Comparison of ENCODE assay signal across 8 mouse cellular contexts in genomic region chr2:104095741-104096213, GRCm38 (mm10). TPM values are rescaled to one million over a fixed set of nuclear protein-coding genes. Genes with fewer than 3 reads are reported as not detected.
DNase-seq lines count a peak whose midpoint lies in the region; ATAC-seq and TF ChIP-seq lines count a peak whose summit lies in the region.

Cd59a (plus strand) TSS chr2:104095801.

- peak within 1 kb of the TSS; percentile 83 for H3K27ac ChIP-seq in bone marrow, adult 2 months (ENCODE audit: control insufficient read depth, insufficient read depth, low read depth, low read length, poor library complexity)
- peak within 1 kb of the TSS; percentile 55 for H3K27ac ChIP-seq in embryonic facial prominence, embryonic 15.5 days (replicated peaks)
- peak within 1 kb of the TSS; percentile 93 for H3K27ac ChIP-seq in heart, adult 2 months
- peak within 1 kb of the TSS; percentile 72 for H3K27ac ChIP-seq in limb, embryonic 12.5 days
- H3K27ac ChIP-seq in midbrain, embryonic 13.5 days: peak within 1 kb of the TSS; percentile 75
- H3K27ac ChIP-seq in spleen, adult 2 months (ENCODE audit: insufficient read depth, low read length): 0 out of 2 replicates have a peak within 1 kb of the TSS, but pooled peaks have one; percentile 2

- no peaks in the 10 kb centered on the region for H3K36me3 ChIP-seq in embryonic facial prominence, embryonic 15.5 days
- peaks cover 3% of the 10 kb centered on the region for H3K36me3 ChIP-seq in heart, adult 2 months (ENCODE audit: control insufficient read depth, insufficient read depth, low read length)
- no peaks in the 10 kb centered on the region for H3K36me3 ChIP-seq in limb, embryonic 12.5 days
- H3K36me3 ChIP-seq in midbrain, embryonic 13.5 days: no peaks in the 10 kb centered on the region
- H3K36me3 ChIP-seq in spleen, adult 2 months (ENCODE audit: control insufficient read depth, insufficient read depth, low read length): no peaks in the 10 kb centered on the region

- TF ChIP-seq CTCF in bone marrow, adult 2 months (IDR thresholded peaks at IDR 0.05; ENCODE audit: control insufficient read depth, insufficient read depth, low read length): no peak
- no peak for TF ChIP-seq CTCF in heart, adult 2 months (IDR thresholded peaks at IDR 0.05)
- TF ChIP-seq CTCF in spleen, adult 2 months (IDR thresholded peaks at IDR 0.05; ENCODE audit: extremely low read depth, insufficient read depth, insufficient read length, insufficient replicate concordance): no peak

- TF ChIP-seq POLR2A in bone marrow, adult 2 months (IDR thresholded peaks at IDR 0.05; ENCODE audit: borderline replicate concordance, control insufficient read depth, low read depth, low read length): no peak
- peak; percentile 93 for TF ChIP-seq POLR2A in heart, adult 2 months (IDR thresholded peaks at IDR 0.05; ENCODE audit: insufficient read depth, low read depth, low read length)
- TF ChIP-seq POLR2A in spleen, adult 2 months (IDR thresholded peaks at IDR 0.05; ENCODE audit: low read depth, low read length): no peak

- peak; percentile 90 for ATAC-seq in embryonic facial prominence, embryonic 15.5 days (ENCODE audit: insufficient number of reproducible peaks, low FRiP score, low TSS enrichment, low read depth)
- ATAC-seq in limb, embryonic 12.5 days (ENCODE audit: insufficient number of reproducible peaks, insufficient read depth, low FRiP score, low TSS enrichment, low read depth): peak; percentile 86
- ATAC-seq in midbrain, embryonic 13.5 days: peak; percentile 95

- DNase-seq in 416B (ENCODE audit: low read depth): peak; percentile 82
- peak; percentile 88 to 89 for DNase-seq in heart, adult 2 months
- DNase-seq in kidney, adult 8-10 months: peak; percentile 93
- DNase-seq in spleen, adult 2 months (ENCODE audit: low read depth in 1 of 2, low spot score in 2 of 2): peak in 1 of 2 experiments; percentile 22

- peak within 1 kb of the TSS; percentile 47 for H3K9ac ChIP-seq in embryonic facial prominence, embryonic 15.5 days
- H3K9ac ChIP-seq in heart, adult 2 months (ENCODE audit: low read depth, low read length): peak within 1 kb of the TSS; percentile 83
- H3K9ac ChIP-seq in limb, embryonic 12.5 days (replicated peaks): peak within 1 kb of the TSS; percentile 55
- H3K9ac ChIP-seq in midbrain, embryonic 13.5 days (replicated peaks): peak within 1 kb of the TSS; percentile 63

- TF ChIP-seq EP300 in heart, adult 2 months (IDR thresholded peaks at IDR 0.05; ENCODE audit: insufficient read depth, low read depth, low read length): peak; percentile 86

- no peaks in the 10 kb centered on the region for H3K79me2 ChIP-seq in heart, adult 2 months (replicated peaks; ENCODE audit: control insufficient read depth, insufficient read depth, low read length)

- H3K4me1 ChIP-seq in bone marrow, adult 2 months (ENCODE audit: control insufficient read depth, insufficient read depth, low read length): no peaks in the 10 kb centered on the region
- peaks cover 11% of the 10 kb centered on the region for H3K4me1 ChIP-seq in embryonic facial prominence, embryonic 15.5 days
- peaks cover 9% of the 10 kb centered on the region for H3K4me1 ChIP-seq in heart, adult 2 months (ENCODE audit: control insufficient read depth, insufficient read depth, low read length)
- H3K4me1 ChIP-seq in limb, embryonic 12.5 days (replicated peaks): peaks cover 12% of the 10 kb centered on the region
- H3K4me1 ChIP-seq in midbrain, embryonic 13.5 days (replicated peaks): peaks cover 8% of the 10 kb centered on the region
- no peaks in the 10 kb centered on the region for H3K4me1 ChIP-seq in spleen, adult 2 months (ENCODE audit: control insufficient read depth, insufficient read depth, insufficient read length)

- 6% methylated on average over 15 of the region's 15 CpGs for WGBS in bone marrow, adult 2 months
- 5% methylated on average over 15 of the region's 15 CpGs for WGBS in embryonic facial prominence, embryonic 15.5 days
- WGBS in heart, adult 2 months: 2% methylated on average over 15 of the region's 15 CpGs
- 7% methylated on average over 15 of the region's 15 CpGs for WGBS in limb, embryonic 12.5 days
- WGBS in midbrain, embryonic 13.5 days: 6% methylated on average over 15 of the region's 15 CpGs
- WGBS in spleen, adult 2 months: 8% methylated on average over 15 of the region's 15 CpGs

- peak within 1 kb of the TSS; percentile 71 for H3K4me3 ChIP-seq in bone marrow, adult 2 months (replicated peaks; ENCODE audit: control insufficient read depth, low read depth, low read length)
- peak within 1 kb of the TSS; percentile 49 for H3K4me3 ChIP-seq in embryonic facial prominence, embryonic 15.5 days (replicated peaks)
- H3K4me3 ChIP-seq in heart, adult 2 months: peak within 1 kb of the TSS; percentile 66
- peak within 1 kb of the TSS; percentile 48 for H3K4me3 ChIP-seq in limb, embryonic 12.5 days (replicated peaks)
- peak within 1 kb of the TSS; percentile 44 for H3K4me3 ChIP-seq in midbrain, embryonic 13.5 days (replicated peaks)
- H3K4me3 ChIP-seq in spleen, adult 2 months (ENCODE audit: extremely low read depth, insufficient read depth, insufficient read length): peak within 1 kb of the TSS; percentile 56

- no peaks in the 10 kb centered on the region for H3K9me3 ChIP-seq in embryonic facial prominence, embryonic 15.5 days (replicated peaks)
- no peaks in the 10 kb centered on the region for H3K9me3 ChIP-seq in limb, embryonic 12.5 days
- no peaks in the 10 kb centered on the region for H3K9me3 ChIP-seq in midbrain, embryonic 13.5 days

- intact Hi-C loops in heart, adult 2 months (cut with DNase I): loop anchor here (1.0 to 2.0 kb wide), 2 partner anchors 27 to 59 kb away; partner anchors contain the start of gene A930018P22Rik

- no peaks in the 10 kb centered on the region for H3K27me3 ChIP-seq in embryonic facial prominence, embryonic 15.5 days
- H3K27me3 ChIP-seq in heart, adult 2 months (ENCODE audit: control insufficient read depth, insufficient read depth, low read length): no peaks in the 10 kb centered on the region
- H3K27me3 ChIP-seq in limb, embryonic 12.5 days: no peaks in the 10 kb centered on the region
- H3K27me3 ChIP-seq in midbrain, embryonic 13.5 days: no peaks in the 10 kb centered on the region
- no peaks in the 10 kb centered on the region for H3K27me3 ChIP-seq in spleen, adult 2 months (ENCODE audit: control insufficient read depth, insufficient read depth, low read length)

- H3K4me2 ChIP-seq in embryonic facial prominence, embryonic 15.5 days (replicated peaks): peak within 1 kb of the TSS; percentile 63
- peak within 1 kb of the TSS; percentile 58 for H3K4me2 ChIP-seq in limb, embryonic 12.5 days
- peak within 1 kb of the TSS; percentile 62 for H3K4me2 ChIP-seq in midbrain, embryonic 13.5 days (replicated peaks)

RNA-seq across cellular contexts. Expression of gene Cd59a, which starts in this region (rescaled TPM):
- 22.6 and 39.7 TPM in 2 replicates for polyA plus RNA-seq in bone marrow, adult 2 months (2011; ENCODE audit: insufficient read depth, insufficient read length, low replicate concordance, missing spikeins)
- polyA plus RNA-seq in embryonic facial prominence, embryonic 15.5 days (2015; fragmentation: Nextera tagmentation; extraction: Ambion mirVana): 23.6 and 27.4 TPM in 2 replicates
- total RNA-seq in heart, adult 2 months (2021): 10 to 100 TPM; 48.9 to 53.9 TPM
- polyA plus RNA-seq in heart, adult 2 months (2012; rRNA removed): 40.1 and 97.1 TPM in 2 replicates
- polyA plus RNA-seq in limb, embryonic 12.5 days (2016; fragmentation: Nextera tagmentation; extraction: Ambion mirVana): 17.3 and 20.1 TPM in 2 replicates
- polyA plus RNA-seq in midbrain, embryonic 13.5 days (2015; fragmentation: Nextera tagmentation; extraction: Ambion mirVana): 13.5 and 13.7 TPM in 2 replicates
- 2.4 and 2.5 TPM in 2 replicates for polyA plus RNA-seq in spleen, adult 2 months (2012; rRNA removed)

Comparison
In these comparisons a context has a peak if more than half of its experiments do, and no peak if none do; other contexts are left out.
1. H3K27ac ChIP-seq: peak in every context shown above with its lines; median percentile 93 in heart, adult 2 months; 83 in bone marrow, adult 2 months; 75 in midbrain, embryonic 13.5 days; 72 in limb, embryonic 12.5 days; 55 in embryonic facial prominence, embryonic 15.5 days; 2 in spleen, adult 2 months.